Mouse (Mus musculus) lung, postnatal 0 days (tissue): ENCODE results near the gene Hrasls.

ENCODE experiments used
- CTCF ChIP-seq: IDR thresholded peaks from 2 replicates; pipeline ENCODE4 v1.5.1; 2016; ENCODE audit warnings: antibody characterized with exemption, mild to moderate bottlenecking
- EP300 ChIP-seq: IDR thresholded peaks from 2 replicates; pipeline ENCODE4 v1.6.1; 2016; ENCODE audit warnings: antibody characterized with exemption, mild to moderate bottlenecking, control low read depth

DNA sequence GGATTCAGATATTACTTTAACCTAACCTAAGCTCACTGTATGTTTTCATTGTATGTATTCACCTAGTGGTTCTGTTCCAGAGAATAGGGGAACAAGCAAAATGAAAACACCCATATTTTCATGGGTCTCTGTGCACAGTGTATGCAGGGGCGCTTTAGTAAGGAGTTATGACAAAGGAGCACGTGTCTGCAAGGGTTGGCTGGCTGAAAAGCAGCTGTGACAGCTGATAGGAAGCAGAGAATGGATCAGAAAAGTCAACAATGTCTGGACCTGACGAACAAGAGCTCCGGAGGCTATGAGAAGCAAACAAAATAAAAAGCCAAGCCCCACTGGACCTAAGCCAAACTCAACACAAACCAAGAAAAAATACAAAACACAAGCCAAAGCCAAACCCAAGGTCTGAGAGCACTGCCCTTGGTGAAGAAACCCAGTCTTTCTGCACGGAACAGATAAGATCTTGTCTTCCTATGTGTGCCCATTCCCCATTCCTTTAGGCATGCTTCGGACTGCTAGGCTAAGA is 34.6 kb upstream of the Hrasls start:
- no peak for TF ChIP-seq EP300
- no peak for TF ChIP-seq CTCF
